Mouse (Mus musculus): Measurements from ENCODE around the gene Sctr. TPM values are rescaled to one million over a fixed set of nuclear protein-coding genes. Genes with fewer than 3 reads are reported as not detected.

Gene Sctr
- polyA plus RNA-seq, 1 experiment: 0.25 TPM

- H3K4me1 ChIP-seq (ENCODE audit: control insufficient read depth, insufficient read depth, low read length): peaks cover 5% of the 10 kb centered on the region
- TF ChIP-seq CTCF (IDR thresholded peaks at IDR 0.05; ENCODE audit: borderline replicate concordance, insufficient read depth, low read depth, low read length): no peak
- TF ChIP-seq POLR2A (IDR thresholded peaks at IDR 0.05; ENCODE audit: borderline replicate concordance, insufficient read depth, low read length): no peak
- H3K27ac ChIP-seq (ENCODE audit: insufficient read depth, low read length): no peak overlapping the region
- no peaks in the 10 kb centered on the region for H3K27me3 ChIP-seq (ENCODE audit: control insufficient read depth, insufficient read depth, low read length)
- H3K4me3 ChIP-seq (replicated peaks; ENCODE audit: insufficient read depth, low read depth, low read length): no peak overlapping the region
- no peak for DNase-seq
- 73% methylated on average over 3 of the region's 3 CpGs for WGBS
Measured at GRCm38 (mm10) chr1:120018900-120019299, 12.2 kb downstream of the Sctr start.

- H3K27me3 ChIP-seq (ENCODE audit: control insufficient read depth, insufficient read depth, low read length): no peaks in the 10 kb centered on the region
- H3K27ac ChIP-seq (ENCODE audit: insufficient read depth, low read length): no peak overlapping the region
- WGBS: 94% methylated on average over 12 of the region's 12 CpGs
- no peak overlapping the region for H3K4me3 ChIP-seq (replicated peaks; ENCODE audit: insufficient read depth, low read depth, low read length)
- TF ChIP-seq CTCF (IDR thresholded peaks at IDR 0.05; ENCODE audit: borderline replicate concordance, insufficient read depth, low read depth, low read length) (no peak), POLR2A (IDR thresholded peaks at IDR 0.05; ENCODE audit: borderline replicate concordance, insufficient read depth, low read length) (no peak)
- DNase-seq: no peak
- peaks cover 5% of the 10 kb centered on the region for H3K4me1 ChIP-seq (ENCODE audit: control insufficient read depth, insufficient read depth, low read length)
Measured at GRCm38 (mm10) chr1:120019428-120019827, 12.7 kb downstream of the Sctr start.

GRCm38 (mm10) chr1:120020322-120020897, 13.7 kb downstream of the Sctr start:
- peaks cover 12% of the 10 kb centered on the region for H3K4me1 ChIP-seq (ENCODE audit: control insufficient read depth, insufficient read depth, low read length)
- no peak for DNase-seq
- no peak overlapping the region for H3K4me3 ChIP-seq (replicated peaks; ENCODE audit: insufficient read depth, low read depth, low read length)
- WGBS: 79% methylated on average over 7 of the region's 7 CpGs
- TF ChIP-seq CTCF (IDR thresholded peaks at IDR 0.05; ENCODE audit: borderline replicate concordance, insufficient read depth, low read depth, low read length) (no peak), POLR2A (IDR thresholded peaks at IDR 0.05; ENCODE audit: borderline replicate concordance, insufficient read depth, low read length) (no peak)
- H3K27ac ChIP-seq (ENCODE audit: insufficient read depth, low read length): no peak overlapping the region
- no peaks in the 10 kb centered on the region for H3K27me3 ChIP-seq (ENCODE audit: control insufficient read depth, insufficient read depth, low read length)

- Histone ChIP-seq H3K27ac (ENCODE audit: insufficient read depth, low read length) (no peak overlapping the region), H3K4me1 (ENCODE audit: control insufficient read depth, insufficient read depth, low read length) (peaks cover 12% of the 10 kb centered on the region), H3K27me3 (ENCODE audit: control insufficient read depth, insufficient read depth, low read length) (no peaks in the 10 kb centered on the region), H3K4me3 (replicated peaks; ENCODE audit: insufficient read depth, low read depth, low read length) (no peak overlapping the region)
- DNase-seq: peak; percentile 21 to 52
- TF ChIP-seq POLR2A (IDR thresholded peaks at IDR 0.05; ENCODE audit: borderline replicate concordance, insufficient read depth, low read length) (no peak), CTCF (IDR thresholded peaks at IDR 0.05; ENCODE audit: borderline replicate concordance, insufficient read depth, low read depth, low read length) (no peak; the same call in 1 of the 2 replicates)
- 18% methylated on average over 17 of the region's 17 CpGs for WGBS
Measured at GRCm38 (mm10) chr1:120021951-120022350, 15.3 kb downstream of the Sctr start.

- TF ChIP-seq POLR2A (IDR thresholded peaks at IDR 0.05; ENCODE audit: borderline replicate concordance, insufficient read depth, low read length) (no peak), CTCF (IDR thresholded peaks at IDR 0.05; ENCODE audit: borderline replicate concordance, insufficient read depth, low read depth, low read length) (no peak)
- H3K4me1 ChIP-seq (ENCODE audit: control insufficient read depth, insufficient read depth, low read length): peaks cover 22% of the 10 kb centered on the region
- 82% methylated on average over 10 of the region's 10 CpGs for WGBS
- DNase-seq: no peak
- no peak overlapping the region for H3K4me3 ChIP-seq (replicated peaks; ENCODE audit: insufficient read depth, low read depth, low read length)
- H3K27ac ChIP-seq (ENCODE audit: insufficient read depth, low read length): no peak overlapping the region
- no peaks in the 10 kb centered on the region for H3K27me3 ChIP-seq (ENCODE audit: control insufficient read depth, insufficient read depth, low read length)
Measured at GRCm38 (mm10) chr1:120024331-120025049, 17.8 kb downstream of the Sctr start.

GRCm38 (mm10) chr1:120025050-120025439, 18.4 kb downstream of the Sctr start:
- TF ChIP-seq POLR2A (IDR thresholded peaks at IDR 0.05; ENCODE audit: borderline replicate concordance, insufficient read depth, low read length): no peak
- 0 out of 2 replicates have a peak, but pooled peaks have one; percentile 3 for TF ChIP-seq CTCF (IDR thresholded peaks at IDR 0.05; ENCODE audit: borderline replicate concordance, insufficient read depth, low read depth, low read length)

GRCm38 (mm10) chr1:120027693-120028092, 21.0 kb downstream of the Sctr start:
- 41% methylated on average over 4 of the region's 4 CpGs for WGBS
- DNase-seq: peak; percentile 54 to 63
- Histone ChIP-seq H3K27me3 (ENCODE audit: control insufficient read depth, insufficient read depth, low read length) (no peaks in the 10 kb centered on the region), H3K4me1 (ENCODE audit: control insufficient read depth, insufficient read depth, low read length) (peaks cover 32% of the 10 kb centered on the region), H3K4me3 (replicated peaks; ENCODE audit: insufficient read depth, low read depth, low read length) (no peak overlapping the region), H3K27ac (ENCODE audit: insufficient read depth, low read length) (no peak overlapping the region)
- no peak for TF ChIP-seq POLR2A (IDR thresholded peaks at IDR 0.05; ENCODE audit: borderline replicate concordance, insufficient read depth, low read length)
- no peak for TF ChIP-seq CTCF (IDR thresholded peaks at IDR 0.05; ENCODE audit: borderline replicate concordance, insufficient read depth, low read depth, low read length)

More at GRCm38 (mm10) chr1:120025050-120025439, 18.4 kb downstream of the Sctr start:
- WGBS: 7% methylated on average over 2 of the region's 2 CpGs
- H3K4me3 ChIP-seq (replicated peaks; ENCODE audit: insufficient read depth, low read depth, low read length): no peak overlapping the region
- no peak overlapping the region for H3K27ac ChIP-seq (ENCODE audit: insufficient read depth, low read length)
- H3K4me1 ChIP-seq (ENCODE audit: control insufficient read depth, insufficient read depth, low read length): peaks cover 26% of the 10 kb centered on the region
- H3K27me3 ChIP-seq (ENCODE audit: control insufficient read depth, insufficient read depth, low read length): no peaks in the 10 kb centered on the region
- peak; percentile 27 to 41 for DNase-seq

- peak; percentile 62 to 83 for DNase-seq
- WGBS: 12% methylated on average over 3 of the region's 3 CpGs
- no peak overlapping the region for H3K4me3 ChIP-seq (replicated peaks; ENCODE audit: insufficient read depth, low read depth, low read length)
- no peak for TF ChIP-seq POLR2A (IDR thresholded peaks at IDR 0.05; ENCODE audit: borderline replicate concordance, insufficient read depth, low read length)
- no peak for TF ChIP-seq CTCF (IDR thresholded peaks at IDR 0.05; ENCODE audit: borderline replicate concordance, insufficient read depth, low read depth, low read length)
- no peak overlapping the region for H3K27ac ChIP-seq (ENCODE audit: insufficient read depth, low read length)
- H3K27me3 ChIP-seq (ENCODE audit: control insufficient read depth, insufficient read depth, low read length): no peaks in the 10 kb centered on the region
- H3K4me1 ChIP-seq (ENCODE audit: control insufficient read depth, insufficient read depth, low read length): peaks cover 28% of the 10 kb centered on the region
Measured at GRCm38 (mm10) chr1:120030474-120030873, 23.8 kb downstream of the Sctr start.

All from cerebellum, adult 2 months (tissue).